Mouse (Mus musculus) liver, postnatal 0 days (tissue): ENCODE results near the gene Tulp2. TPM values are rescaled to one million over a fixed set of nuclear protein-coding genes. Genes with fewer than 3 reads are reported as not detected.

Experiments used
- ATAC-seq: fragments of 200-750 bp; cut with Nextera tagmentation; 2 replicates; pipeline ENCODE4 v1.8.0; 2017; ENCODE audit warnings: mild to moderate bottlenecking, moderate library complexity
- DNase-seq: peaks from one replicate; pipeline ENCODE4 v3.0.0-alpha.2; 2016
- H3K27ac ChIP-seq: fragments of 300-500 bp; sonication (generic); 2 replicates; pipeline ENCODE4 v1.5.1; 2014; ENCODE audit warnings: antibody characterized with exemption, moderate library complexity, mild to moderate bottlenecking, low read depth
- H3K27me3 ChIP-seq: fragments of 300-500 bp; sonication (generic); 2 replicates; pipeline ENCODE4 v1.6.1; 2014; ENCODE audit warnings: low read length, control low read depth, mixed read lengths; ENCODE audit not compliant: insufficient read depth
- H3K36me3 ChIP-seq: fragments of 300-500 bp; sonication (generic); replicated peaks from 2 replicates; pipeline ENCODE4 v1.6.1; 2014; ENCODE audit warnings: mild to moderate bottlenecking, control low read depth, low read length, moderate library complexity, mixed read lengths; ENCODE audit not compliant: insufficient read depth
- H3K4me1 ChIP-seq: fragments of 300-500 bp; sonication (generic); 2 replicates; pipeline ENCODE4 v1.6.1; 2014; ENCODE audit warnings: antibody characterized with exemption, mild to moderate bottlenecking, control low read depth; ENCODE audit not compliant: insufficient read depth
- H3K4me2 ChIP-seq: fragments of 300-500 bp; sonication (generic); 2 replicates; pipeline ENCODE4 v1.6.1; 2014; ENCODE audit warnings: low read depth, mild to moderate bottlenecking, low read length, moderate library complexity, mixed read lengths
- H3K4me3 ChIP-seq: fragments of 300-500 bp; sonication (generic); 2 replicates; pipeline ENCODE4 v1.5.1; 2014; ENCODE audit warnings: low read depth, low read length
- H3K9ac ChIP-seq: fragments of 300-500 bp; sonication (generic); replicated peaks from 2 replicates; pipeline ENCODE4 v1.6.1; 2014; ENCODE audit warnings: mild to moderate bottlenecking, moderate library complexity
- H3K9me3 ChIP-seq: fragments of 300-500 bp; sonication (generic); 2 replicates; pipeline ENCODE4 v1.6.1; 2016; ENCODE audit warnings: mild to moderate bottlenecking, control low read depth, low read length, mixed read lengths
- CTCF ChIP-seq: sonication (generic); IDR thresholded peaks from 2 replicates; pipeline ENCODE4 v1.5.1; 2016; ENCODE audit warnings: antibody characterized with exemption, low read depth
- EP300 ChIP-seq: IDR thresholded peaks from 2 replicates; pipeline ENCODE4 v1.6.1; 2016; ENCODE audit warnings: antibody characterized with exemption, low read depth, mild to moderate bottlenecking
- WGBS: fragments of 180-500 bp; shearing (Covaris S2); extraction: QIAGEN DNeasy Blood & Tissue Kit; methylation state at CpG from one replicate; pipeline ENCODE4 v1.1.7; 2014; ENCODE audit not compliant: insufficient replicate concordance; 5-methylcytosine and 5-hydroxymethylcytosine counted together
- polyA plus RNA-seq: library from polyadenylated mRNA; unstranded; fragments of >200 nt; fragmentation: Nextera tagmentation; extraction: Ambion mirVana; gene quantifications from 2 replicates; pipeline ENCODE4 v1.2.1, GENCODE M21; 2015

The Tulp2 gene
- polyA plus RNA-seq, 1 experiment from 2014 or later, result 0.22 TPM

- H3K36me3 ChIP-seq, result peaks cover 24% of the 10 kb centered on the region
- TF ChIP-seq CTCF (peak; percentile 47), EP300 (no peak)
- H3K4me2 ChIP-seq, result no peak within 1 kb of the TSS
- H3K9ac ChIP-seq, result no peak within 1 kb of the TSS
- H3K4me3 ChIP-seq, result no peak within 1 kb of the TSS
- H3K4me1 ChIP-seq, result peaks cover 42% of the 10 kb centered on the region
- H3K9me3 ChIP-seq, result no peaks in the 10 kb centered on the region
- H3K27ac ChIP-seq, result no peak within 1 kb of the TSS
- 55% methylated on average over 19 of the region's 19 CpGs for WGBS
- ATAC-seq (no peak; the same call in 1 of the 2 replicates), DNase-seq (no peak)
- H3K27me3 ChIP-seq, result no peaks in the 10 kb centered on the region
Measured at GRCm38 (mm10) chr7:45437521-45438276, 44.0 kb upstream of the Tulp2 start, which contains the start of gene Ruvbl2. Gene Ruvbl2 (minus strand): TSS chr7:45438096.

GRCm38 (mm10) chr7:45443526-45444420, 37.9 kb upstream of the Tulp2 start:
- ATAC-seq (no peak), DNase-seq (no peak)
- Histone ChIP-seq H3K27ac (no peak overlapping the region), H3K27me3 (no peaks in the 10 kb centered on the region), H3K4me1 (no peaks in the 10 kb centered on the region), H3K36me3 (peaks cover 43% of the 10 kb centered on the region), H3K4me2 (no peak overlapping the region), H3K4me3 (no peak overlapping the region), H3K9ac (no peak overlapping the region), H3K9me3 (no peaks in the 10 kb centered on the region)
- TF ChIP-seq EP300 (no peak), CTCF (no peak)
- 67% methylated on average over 22 of the region's 22 CpGs for WGBS

GRCm38 (mm10) chr7:45446589-45446988, 35.1 kb upstream of the Tulp2 start:
- peaks cover 30% of the 10 kb centered on the region for H3K36me3 ChIP-seq
- no peak overlapping the region for H3K27ac ChIP-seq
- H3K4me2 ChIP-seq, result no peak overlapping the region
- H3K27me3 ChIP-seq, result no peaks in the 10 kb centered on the region
- TF ChIP-seq CTCF (no peak), EP300 (no peak)
- H3K4me3 ChIP-seq, result no peak overlapping the region
- H3K4me1 ChIP-seq, result no peaks in the 10 kb centered on the region
- ATAC-seq, result no peak
- H3K9me3 ChIP-seq, result no peaks in the 10 kb centered on the region
- DNase-seq, result no peak
- H3K9ac ChIP-seq, result no peak overlapping the region

- Histone ChIP-seq H3K9me3 (no peaks in the 10 kb centered on the region), H3K4me2 (no peak overlapping the region), H3K36me3 (peaks cover 27% of the 10 kb centered on the region), H3K9ac (no peak overlapping the region), H3K27ac (no peak overlapping the region), H3K27me3 (no peaks in the 10 kb centered on the region), H3K4me3 (no peak overlapping the region), H3K4me1 (no peaks in the 10 kb centered on the region)
- peak; percentile 67 for TF ChIP-seq CTCF
- no peak for TF ChIP-seq EP300
- peak; percentile 61 for DNase-seq
- peak; percentile 66 for ATAC-seq
- 31% methylated on average over 11 of the region's 11 CpGs for WGBS
Measured at GRCm38 (mm10) chr7:45447325-45447990, 34.2 kb upstream of the Tulp2 start.

- Histone ChIP-seq H3K4me1 (no peaks in the 10 kb centered on the region), H3K9ac (no peak overlapping the region), H3K9me3 (no peaks in the 10 kb centered on the region), H3K4me3 (no peak overlapping the region), H3K27ac (no peak overlapping the region), H3K36me3 (peaks cover 13% of the 10 kb centered on the region; the same call in 1 of the 2 replicates), H3K27me3 (no peaks in the 10 kb centered on the region), H3K4me2 (no peak overlapping the region)
- 86% methylated on average over 1 of the region's 1 CpGs for WGBS
- no peak for TF ChIP-seq CTCF
- TF ChIP-seq EP300, result no peak
- no peak for ATAC-seq
- no peak for DNase-seq
Measured at GRCm38 (mm10) chr7:45449974-45450373, 31.7 kb upstream of the Tulp2 start.
